Comparison of ENCODE assay signal across 25 mouse cellular contexts in the genomic region with DNA sequence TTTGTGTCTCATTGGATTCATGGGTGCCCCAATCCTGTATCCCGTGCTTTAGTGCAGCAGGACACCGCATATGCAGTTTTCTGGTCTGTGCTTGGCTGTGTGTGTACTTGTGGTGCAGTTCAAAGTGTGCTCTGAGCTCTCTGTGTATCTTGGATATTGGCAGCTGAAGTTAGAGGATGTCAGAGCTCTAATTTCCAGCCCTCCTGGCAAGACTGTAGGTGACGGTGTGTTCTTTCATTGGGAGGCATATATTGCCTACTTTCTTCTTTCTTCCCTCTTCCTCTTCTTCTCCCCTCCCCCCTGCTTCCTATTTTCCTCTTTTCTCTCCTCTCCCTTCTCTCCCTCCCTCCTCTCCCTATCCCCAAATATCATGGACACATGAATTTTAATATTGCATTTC.
"Had no signal": no experiment of that assay in that cellular context is flagged by ENCODE, and none has a peak within 500 bp of the region (broad histone marks: within the 10 kb centered on the region; RNA-seq: fewer than 3 reads in every experiment).

No protein-coding gene starts in this region.

- DNase-seq: heart, adult 11 months; heart, adult 2 months; heart, postnatal 14 days; heart, postnatal 36 days; kidney, adult 11 months; kidney, adult 2 months; kidney, adult 9 months; kidney, postnatal 14 days; kidney, postnatal 36 days; layer of hippocampus, adult 9-11 months; layer of hippocampus, postnatal 36 days; left cerebral cortex, postnatal 4 days had no signal

- H3K36me3 ChIP-seq: heart, embryonic 13.5 days; heart, embryonic 15.5 days; hindbrain, embryonic 13.5 days; hindbrain, embryonic 15.5 days; kidney, embryonic 15.5 days; limb, embryonic 13.5 days; limb, embryonic 15.5 days; liver, embryonic 12.5 days had no signal

- H3K9me3 ChIP-seq: heart, embryonic 13.5 days; heart, embryonic 15.5 days; hindbrain, embryonic 13.5 days; hindbrain, embryonic 15.5 days; kidney, embryonic 15.5 days; limb, embryonic 13.5 days; limb, embryonic 15.5 days; liver, embryonic 12.5 days had no signal

- H3K27ac ChIP-seq: heart, adult 2 months; heart, embryonic 13.5 days; heart, embryonic 15.5 days; hindbrain, embryonic 13.5 days; hindbrain, embryonic 15.5 days; hindbrain, postnatal 0 days; kidney, embryonic 15.5 days; kidney, postnatal 0 days; limb, embryonic 13.5 days; liver, embryonic 12.5 days; liver, embryonic 14.5 days had no signal

- H3K4me3 ChIP-seq: heart, adult 2 months; heart, embryonic 13.5 days; heart, embryonic 15.5 days; hindbrain, embryonic 13.5 days; hindbrain, embryonic 15.5 days; kidney, embryonic 15.5 days; limb, embryonic 13.5 days; limb, embryonic 15.5 days; liver, embryonic 12.5 days had no signal

- H3K4me1 ChIP-seq: hindbrain, embryonic 13.5 days; hindbrain, embryonic 15.5 days; kidney, embryonic 15.5 days; limb, embryonic 13.5 days; limb, embryonic 15.5 days; liver, embryonic 12.5 days had no signal

- H3K27me3 ChIP-seq: heart, embryonic 13.5 days; heart, embryonic 15.5 days; hindbrain, embryonic 13.5 days; hindbrain, embryonic 15.5 days; kidney, embryonic 15.5 days; limb, embryonic 13.5 days; limb, embryonic 15.5 days; liver, embryonic 12.5 days had no signal

- H3K4me2 ChIP-seq: heart, embryonic 11.5 days; heart, embryonic 13.5 days; heart, embryonic 15.5 days; hindbrain, embryonic 13.5 days; hindbrain, embryonic 15.5 days; kidney, embryonic 15.5 days; limb, embryonic 13.5 days; limb, embryonic 15.5 days; liver, embryonic 12.5 days had no signal

- H3K9ac ChIP-seq: heart, embryonic 13.5 days; heart, embryonic 15.5 days; hindbrain, embryonic 13.5 days; hindbrain, embryonic 15.5 days; kidney, embryonic 15.5 days; limb, embryonic 13.5 days; limb, embryonic 15.5 days; liver, embryonic 12.5 days; liver, embryonic 14.5 days had no signal

- ATAC-seq: hindbrain, postnatal 0 days; intestine, embryonic 16.5 days; liver, embryonic 12.5 days had no signal
